Mouse (Mus musculus) layer of hippocampus, adult 11-12 months (tissue): ENCODE measurements around the gene Ism1.

Source experiments
- DNase-seq: peaks from one replicate; pipeline ENCODE4 v3.0.0; 2022; ENCODE audit warnings: low spot score

Gene Ism1

DNA sequence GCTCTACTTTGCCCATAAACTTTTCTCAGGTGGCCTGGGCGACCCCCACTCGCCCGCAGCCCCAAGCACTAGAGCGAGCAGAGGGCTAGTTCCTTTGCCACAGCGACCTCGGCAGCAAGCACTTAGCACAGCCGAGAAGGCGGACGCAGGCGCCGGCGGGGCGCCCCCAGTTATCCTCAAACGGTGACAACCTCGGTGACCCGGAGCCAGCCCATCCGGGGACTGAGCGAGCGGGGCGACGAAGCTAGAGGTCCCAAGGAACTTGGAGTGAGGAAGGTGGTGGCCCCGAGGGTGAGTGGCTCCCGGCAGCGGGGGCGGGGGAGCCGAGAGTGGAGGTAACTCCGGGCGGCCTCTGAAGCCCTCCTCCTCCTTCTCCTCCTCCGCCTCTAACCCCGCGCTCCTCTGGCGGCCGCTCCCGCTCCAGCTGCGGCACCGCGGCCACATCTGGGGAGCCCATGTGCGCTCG, at the start of gene Ism1:
TSS of gene Ism1 (plus strand) at position 370 of the 466 bp plus-strand sequence.
- DNase-seq = peak; percentile 15

DNA sequence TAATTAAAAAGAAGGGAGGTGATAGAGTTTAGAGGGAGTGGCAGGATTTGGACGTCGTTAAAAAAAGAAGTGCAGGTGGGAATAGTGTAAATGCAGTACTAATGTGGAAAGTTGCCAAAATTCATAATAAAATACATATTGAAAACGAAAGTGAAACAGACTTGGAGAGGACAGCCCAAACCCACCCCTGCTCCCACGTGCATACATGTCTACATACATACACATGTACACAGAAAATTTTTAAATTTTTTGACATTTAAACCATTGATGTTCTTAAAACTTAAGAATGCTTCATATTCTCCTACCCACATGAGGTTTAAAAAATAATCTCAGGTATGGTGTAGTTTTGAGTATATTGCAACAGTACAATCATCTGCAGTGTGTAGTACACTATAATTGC, 49.2 kb upstream of the Ism1 start:
- no peak for DNase-seq

DNA sequence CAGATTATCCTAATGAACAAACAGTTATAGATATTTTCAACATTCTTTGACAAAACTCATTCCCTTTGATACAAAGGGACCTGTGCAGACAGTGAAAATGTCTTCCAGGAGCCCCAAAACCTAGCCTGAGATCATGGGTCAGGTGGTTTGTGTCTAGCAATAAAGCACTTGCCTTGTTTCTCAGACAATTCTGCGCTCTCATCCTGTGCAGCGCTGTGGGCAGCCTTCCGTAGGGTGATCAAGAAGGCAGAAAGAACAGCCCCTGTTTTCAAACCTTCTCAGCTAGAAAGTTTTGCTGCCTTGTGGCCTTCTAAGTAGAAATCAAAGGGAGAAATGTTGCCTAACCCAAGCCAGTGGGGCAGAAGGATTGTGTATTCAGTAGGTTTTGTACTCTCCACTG, 48.3 kb upstream of the Ism1 start:
- no peak for DNase-seq

DNA sequence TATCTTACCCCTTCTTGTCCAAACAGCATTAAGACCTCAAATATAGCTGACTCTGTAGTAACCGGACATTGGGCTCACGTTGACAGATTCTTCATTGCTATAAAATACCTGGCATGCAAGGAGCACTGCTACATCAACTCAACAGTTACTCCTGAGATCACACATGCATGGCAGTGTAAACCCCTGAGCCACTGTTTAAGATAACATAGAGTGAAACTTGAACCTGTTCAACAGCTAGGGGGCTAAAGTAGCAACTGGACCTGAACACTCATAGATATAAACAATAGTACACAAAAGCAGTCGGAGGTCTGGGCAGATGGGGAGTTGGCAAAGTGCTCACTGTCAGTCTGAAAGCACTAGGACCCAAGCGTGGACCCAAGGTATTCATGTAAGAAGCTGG, 43.5 kb upstream of the Ism1 start:
- no peak for DNase-seq

DNA sequence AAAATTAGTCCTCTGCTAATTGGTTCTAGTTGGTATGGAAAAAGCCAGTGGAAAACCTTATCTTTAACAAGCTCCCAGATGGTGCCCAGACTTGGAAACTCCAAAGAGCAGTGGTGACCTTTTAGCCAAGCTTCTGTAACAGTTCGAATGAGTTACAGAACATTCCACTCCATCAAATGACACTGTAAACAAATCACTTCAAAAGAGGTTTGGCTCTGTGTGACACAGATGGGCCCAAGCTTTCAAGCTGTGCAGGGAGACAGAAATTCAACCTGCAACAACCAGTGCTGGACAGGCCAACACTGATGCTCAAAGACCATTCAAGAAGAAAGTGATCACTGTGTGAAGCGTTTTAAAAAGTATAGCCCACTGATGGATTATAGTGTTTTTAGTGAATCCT, 40.1 kb upstream of the Ism1 start:
- DNase-seq = no peak

DNA sequence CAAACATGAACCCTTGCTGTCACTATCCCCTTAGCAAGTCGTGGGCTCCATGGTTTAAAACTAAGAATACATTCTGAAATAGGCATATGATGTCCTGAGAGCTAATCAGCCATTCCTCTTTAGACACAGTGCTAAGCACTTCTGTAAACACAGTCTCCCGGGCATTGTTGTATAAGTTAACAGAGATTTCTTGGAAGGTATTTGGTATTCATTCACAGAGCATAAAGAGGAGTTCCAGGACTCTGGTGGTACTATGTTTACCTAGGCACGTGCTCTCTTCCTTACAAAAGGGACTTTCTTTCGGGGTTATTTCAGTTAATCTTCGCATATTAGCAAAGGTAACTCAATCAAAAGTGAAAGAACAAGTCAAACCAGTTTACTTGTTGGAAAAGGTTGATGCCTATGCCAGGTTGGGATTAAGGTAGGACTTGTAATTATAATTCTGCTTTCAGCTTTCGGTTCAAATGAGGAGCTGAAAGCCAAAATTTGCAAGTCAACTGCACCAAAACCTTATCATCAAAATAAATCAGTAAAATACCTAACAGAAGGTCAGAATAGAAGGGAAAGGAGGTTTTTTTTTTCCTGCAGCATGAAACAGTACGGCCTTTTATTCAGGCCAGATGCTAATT, 36.1 kb upstream of the Ism1 start:
- DNase-seq = no peak

DNA sequence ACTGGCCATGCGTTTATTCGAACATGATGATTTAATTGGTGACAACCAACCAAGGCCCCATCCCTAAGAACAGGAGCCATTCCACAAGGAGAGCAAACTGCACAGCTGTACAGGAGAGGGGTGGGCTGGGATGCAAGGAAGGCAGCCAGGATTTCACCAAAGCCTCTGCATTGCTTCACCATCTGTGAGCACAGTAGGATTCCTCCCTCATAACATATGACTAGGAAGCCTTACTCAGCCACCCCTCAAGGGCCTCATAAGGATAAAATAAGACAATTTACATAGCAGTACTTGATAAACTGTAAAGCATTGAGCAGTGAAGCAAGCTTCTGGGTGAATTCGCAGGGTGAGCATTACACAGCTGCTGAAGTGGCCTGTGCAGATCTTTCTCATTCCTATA, 28.5 kb upstream of the Ism1 start:
- DNase-seq = peak; percentile 44

DNA sequence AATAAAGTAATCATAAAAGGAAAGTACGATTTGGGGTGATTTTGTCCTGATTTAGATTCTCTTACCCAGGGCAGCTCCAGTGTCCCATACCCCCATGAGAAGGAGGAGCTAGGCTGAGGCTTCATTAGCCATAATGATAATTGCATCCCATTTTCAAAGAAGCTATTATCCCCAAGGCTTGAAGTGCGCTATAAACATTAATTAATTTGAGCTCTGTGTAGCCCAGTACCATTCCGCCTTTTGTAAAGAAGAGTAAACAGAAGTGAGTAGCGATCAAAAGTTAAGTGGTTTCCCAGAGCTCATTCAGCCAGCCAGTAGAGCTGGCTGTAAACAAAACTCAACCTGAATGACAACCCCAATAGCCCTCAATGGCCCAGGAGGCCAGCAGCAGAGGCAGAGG, 21.2 kb upstream of the Ism1 start:
- DNase-seq = no peak

DNA sequence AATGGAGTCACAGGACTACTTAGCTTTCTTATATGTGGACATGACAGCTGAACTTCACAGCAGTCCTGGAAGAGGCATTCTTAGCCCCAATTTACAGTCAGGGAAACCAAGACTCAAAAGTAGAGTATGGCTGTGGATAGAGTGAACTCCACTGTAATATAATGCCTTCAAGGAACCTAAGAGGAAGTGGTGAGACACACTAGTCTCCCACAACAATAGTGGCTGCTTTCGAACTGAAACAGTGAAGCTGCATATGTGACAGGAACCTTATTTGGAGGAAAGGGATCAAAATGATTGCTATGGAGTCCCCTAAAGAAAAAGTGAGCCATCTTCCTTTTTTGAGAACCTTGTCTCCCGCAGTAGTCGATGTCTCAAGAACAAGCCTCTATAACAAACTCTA, 6.1 kb upstream of the Ism1 start:
- DNase-seq = no peak

DNA sequence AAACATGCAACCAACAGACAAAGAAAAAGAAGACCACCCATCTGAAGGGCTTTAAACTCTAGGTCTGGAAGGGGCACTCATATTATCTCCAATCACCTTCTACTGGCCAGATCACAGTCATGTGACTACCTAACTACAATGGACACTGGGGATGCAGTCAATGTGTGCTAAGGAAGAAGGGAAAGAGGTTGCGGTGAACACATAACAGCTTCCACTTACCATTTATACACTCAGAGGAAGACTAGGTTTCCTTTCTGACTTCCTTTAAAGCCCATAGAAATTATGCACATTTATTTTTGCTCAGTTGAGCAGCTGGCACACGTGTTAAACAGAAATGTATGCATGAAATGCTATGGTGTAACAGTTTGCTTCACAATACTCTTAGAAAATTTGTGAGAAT, 5.6 kb upstream of the Ism1 start:
- no peak for DNase-seq

DNA sequence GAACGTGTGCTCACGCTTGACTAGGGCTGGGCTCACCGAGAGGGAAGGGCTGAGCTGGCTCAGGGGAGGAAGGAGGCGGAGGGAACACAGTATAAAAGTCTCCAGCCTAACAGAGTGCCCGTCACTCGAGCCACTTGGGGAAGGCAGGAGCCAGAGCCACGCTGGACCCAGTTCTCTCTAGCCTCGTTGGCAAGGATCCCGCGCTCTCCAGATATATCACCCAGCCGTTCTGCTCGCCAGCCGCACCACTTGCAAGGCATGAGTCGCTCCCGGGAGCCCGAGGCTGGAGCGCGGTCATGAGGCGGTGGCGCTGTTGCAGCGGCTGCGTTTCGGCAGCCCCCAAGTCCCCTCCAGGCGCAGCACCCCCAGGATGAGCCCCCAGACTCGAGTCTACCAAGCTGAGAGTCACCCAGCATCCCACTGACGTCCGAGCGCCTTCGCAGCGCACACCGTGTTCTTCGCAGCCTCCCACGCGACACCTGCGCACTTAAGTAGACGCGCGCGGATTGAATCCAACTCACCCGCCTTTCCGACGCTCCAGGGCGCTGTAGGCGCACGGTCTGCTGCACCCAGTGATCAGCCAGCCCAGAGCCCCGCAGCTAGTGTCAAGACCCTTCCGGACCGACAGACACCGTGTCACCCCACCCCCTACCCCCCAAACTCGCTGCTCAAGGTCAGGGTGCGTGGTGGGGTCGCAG, 764 bp upstream of the Ism1 start:
- peak; percentile 68 for DNase-seq

DNA sequence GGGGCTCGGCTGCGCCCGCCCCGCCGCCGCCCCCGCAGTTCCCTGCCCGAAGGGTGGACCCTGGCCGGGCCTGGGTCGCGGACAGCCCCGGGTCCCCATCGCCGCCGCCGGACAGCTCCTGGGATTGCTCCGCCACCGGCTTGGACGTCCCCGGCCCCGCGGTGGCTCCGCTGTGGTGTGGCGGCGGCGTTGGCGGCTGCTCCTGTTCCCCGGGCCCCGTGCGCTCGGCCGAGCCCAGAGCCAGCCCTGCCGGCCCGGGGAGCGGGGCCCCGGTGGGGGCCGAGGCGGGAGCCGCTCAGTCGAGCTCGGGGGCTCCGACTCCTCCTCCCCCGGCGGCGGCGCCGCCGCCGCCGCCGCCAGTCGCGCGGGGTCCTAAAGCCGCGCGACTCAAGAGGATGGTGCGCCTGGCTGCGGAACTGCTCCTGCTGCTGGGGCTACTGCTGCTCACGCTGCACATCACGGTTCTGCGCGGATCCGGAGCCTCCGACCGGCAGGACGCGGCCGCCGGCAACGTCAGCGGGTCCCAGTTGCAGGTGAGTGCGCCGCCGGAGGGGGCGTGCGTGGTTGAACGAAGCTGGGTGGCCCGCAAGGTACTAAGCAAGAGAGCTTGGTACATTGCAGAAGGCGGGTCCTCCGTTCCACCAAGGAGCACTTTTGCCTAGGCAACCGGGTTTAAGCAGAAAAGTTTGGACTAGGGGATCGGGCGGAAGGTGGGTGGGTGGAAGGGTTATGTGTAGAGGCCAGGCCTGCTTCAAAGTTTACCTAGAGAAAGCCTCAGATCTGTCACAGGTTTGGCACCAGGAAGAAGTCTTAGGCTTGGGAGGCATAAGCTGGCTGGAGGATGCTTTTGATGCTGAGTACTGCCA, 530 bp downstream of the Ism1 start:
- peak; percentile 49 for DNase-seq

DNA sequence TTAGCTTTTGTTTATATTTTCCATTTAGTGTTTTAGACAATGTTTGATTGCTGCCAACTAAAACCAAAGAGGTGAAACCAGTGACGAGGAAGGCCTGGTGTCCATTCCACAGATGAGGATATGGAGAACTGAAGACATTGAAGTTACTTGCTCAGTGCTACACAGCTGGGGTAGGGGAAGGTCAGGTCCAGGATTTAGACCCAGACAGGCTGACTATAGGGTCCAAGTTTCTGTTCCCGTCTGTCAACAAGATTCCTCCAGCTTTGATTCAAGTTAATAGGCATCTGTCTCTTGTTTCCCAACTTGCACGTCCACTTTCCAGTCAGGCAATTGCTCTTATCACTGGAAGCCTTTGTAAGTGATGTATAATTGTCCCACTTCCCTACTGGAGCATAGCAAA, 4.6 kb downstream of the Ism1 start:
- DNase-seq = no peak

DNA sequence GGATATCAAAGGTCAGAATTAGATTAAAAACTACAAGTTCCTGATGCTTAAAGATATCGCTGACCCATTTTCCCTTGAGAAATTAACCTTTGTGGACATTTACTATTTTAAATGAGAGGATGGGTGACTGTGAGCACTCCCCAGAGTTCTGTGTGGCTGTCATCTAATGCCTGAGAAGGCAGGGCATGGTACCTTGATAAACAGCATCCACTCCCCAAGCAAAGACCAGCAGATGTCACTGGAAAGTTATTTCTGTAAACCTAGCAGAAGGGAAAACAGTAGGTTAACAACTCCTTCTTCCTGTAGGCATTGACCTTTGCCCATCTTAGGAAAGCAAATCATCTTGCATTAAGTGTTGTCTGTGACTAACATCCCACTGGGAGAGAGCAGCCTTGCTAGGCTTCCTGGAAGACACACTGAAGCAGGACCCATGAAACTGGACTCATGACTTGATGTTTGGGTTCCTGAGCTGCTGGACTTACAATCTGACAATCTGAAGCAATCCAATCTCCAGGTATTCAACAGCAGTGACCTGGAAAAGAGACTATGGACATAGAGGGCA, 11.5 kb downstream of the Ism1 start:
- DNase-seq = no peak

DNA sequence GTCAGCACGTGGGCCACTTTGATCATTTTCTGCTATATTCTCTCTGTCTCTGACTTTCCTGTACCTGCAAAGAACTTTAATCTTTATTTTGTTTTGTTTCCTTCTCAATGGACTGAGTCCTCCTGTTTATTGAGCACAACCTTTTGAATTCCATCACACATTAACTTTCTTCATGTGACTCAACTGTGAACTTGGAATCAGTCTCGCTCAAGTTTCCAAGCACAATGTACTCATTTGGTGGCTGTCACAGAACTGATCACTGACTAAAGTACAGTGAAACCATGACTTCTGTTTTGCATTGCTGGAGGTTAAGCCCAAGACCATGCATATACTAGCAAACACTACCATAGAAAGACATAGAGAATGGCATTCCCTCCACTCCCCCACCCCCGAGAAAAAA, 15.5 kb downstream of the Ism1 start:
- DNase-seq = no peak

DNA sequence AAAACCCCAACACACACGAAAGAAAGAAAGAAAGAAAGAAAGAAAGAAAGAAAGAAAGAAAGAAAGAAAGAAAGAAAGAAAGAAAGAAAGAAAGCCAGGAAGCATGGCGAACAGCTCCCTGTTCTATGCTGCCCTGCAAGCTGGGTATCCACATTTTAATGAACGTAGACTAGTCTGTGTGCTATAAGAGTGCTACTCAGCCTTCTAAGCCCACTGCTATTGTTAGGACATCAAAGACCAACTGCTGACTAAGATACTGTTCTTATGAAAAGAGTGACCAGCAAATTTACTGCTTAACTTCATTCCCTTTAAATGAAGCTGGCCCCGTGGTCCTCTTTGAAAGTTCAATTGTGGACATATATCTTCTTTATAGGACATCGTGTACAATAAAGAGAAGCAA, 16.7 kb downstream of the Ism1 start:
- DNase-seq = no peak

DNA sequence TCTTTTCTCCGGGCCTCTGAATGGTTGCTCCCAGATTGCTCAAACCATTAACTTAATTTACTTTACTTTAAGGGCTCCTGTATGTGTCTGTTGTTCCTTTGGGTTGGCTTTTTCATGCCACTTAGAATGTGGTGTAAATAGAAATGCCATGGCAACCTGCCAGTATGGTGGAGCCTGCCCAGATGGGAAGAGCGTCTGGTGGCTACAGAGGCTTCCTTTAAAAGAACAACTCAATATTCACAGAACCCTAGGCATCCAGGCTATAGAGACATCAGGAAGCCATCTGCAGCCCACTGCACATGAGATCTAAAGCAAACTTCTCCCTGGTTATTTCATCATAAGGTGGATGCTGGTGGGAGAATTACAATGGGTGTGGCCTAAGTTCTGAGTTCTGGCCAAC, 18.6 kb downstream of the Ism1 start:
- peak; percentile 58 for DNase-seq

DNA sequence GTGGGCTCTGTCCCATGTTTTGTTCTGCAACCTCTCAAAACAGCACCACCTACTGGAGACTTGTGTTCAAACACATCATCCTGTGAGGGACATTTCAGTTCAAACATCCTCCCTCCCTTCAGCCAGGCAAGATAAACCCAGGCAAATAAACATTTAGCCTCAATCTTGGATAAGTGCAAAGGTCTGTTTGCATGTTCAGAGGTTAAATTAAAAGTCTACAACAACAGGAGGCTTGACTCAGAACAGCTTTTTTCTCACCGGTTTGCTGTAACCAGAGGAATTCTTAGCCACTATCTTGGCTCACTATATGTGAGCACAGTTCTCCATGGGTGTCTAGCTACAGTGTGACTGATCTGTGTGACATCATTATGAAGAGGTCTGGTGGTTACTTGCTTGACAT, 22.6 kb downstream of the Ism1 start:
- DNase-seq = no peak

DNA sequence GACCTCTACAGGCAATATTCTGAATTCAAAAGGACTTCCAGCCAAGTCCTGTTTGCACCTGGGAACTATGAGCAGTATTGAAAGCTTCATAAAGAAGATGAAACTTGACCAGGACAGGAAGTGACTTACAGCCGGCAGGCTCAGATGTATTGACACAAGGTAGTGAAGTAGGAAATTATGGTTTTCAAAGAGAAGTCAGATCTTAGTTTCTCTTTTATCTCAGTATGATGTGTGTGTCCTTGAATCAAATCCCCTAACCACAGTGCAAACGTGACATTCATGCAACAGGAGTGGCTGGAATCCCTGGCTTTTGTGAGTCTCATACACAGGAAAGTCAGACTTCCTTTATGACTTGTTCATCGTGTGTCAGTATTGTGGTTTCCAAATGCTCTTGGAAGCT, 27.0 kb downstream of the Ism1 start:
- DNase-seq = no peak

DNA sequence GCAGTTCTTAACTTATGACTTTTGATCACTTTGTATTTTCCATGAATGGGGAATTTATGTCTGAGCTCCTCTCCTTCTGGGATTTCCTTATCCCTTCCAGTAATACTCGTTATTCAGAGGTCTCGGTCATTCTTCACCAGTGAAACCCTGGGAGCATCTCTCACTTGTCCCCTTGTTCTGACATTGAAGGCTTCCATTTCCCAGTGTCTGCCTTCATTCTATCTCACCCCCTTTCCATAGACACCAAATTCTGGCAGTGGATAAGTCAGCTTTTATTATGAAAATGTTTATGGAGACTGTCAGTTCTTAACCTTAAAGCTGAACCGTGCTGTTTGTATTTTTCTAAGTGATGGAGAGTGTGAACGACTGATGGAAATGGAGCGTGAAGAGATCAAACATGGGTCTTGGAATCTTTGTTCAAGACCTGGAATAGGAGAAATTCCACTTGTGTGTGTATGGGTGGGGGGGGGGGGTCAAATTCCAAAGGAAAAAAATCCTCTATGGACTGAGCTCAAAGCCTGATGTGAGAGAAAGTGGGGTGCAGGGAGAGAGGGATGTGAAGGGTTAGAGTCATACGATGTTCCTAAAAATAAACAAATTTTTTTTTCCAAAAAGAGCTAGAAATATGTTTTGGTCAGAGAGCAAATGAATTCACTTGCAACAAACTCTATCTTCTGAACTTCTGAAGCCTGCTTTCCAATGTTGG, 30.4 kb downstream of the Ism1 start:
- DNase-seq = no peak

DNA sequence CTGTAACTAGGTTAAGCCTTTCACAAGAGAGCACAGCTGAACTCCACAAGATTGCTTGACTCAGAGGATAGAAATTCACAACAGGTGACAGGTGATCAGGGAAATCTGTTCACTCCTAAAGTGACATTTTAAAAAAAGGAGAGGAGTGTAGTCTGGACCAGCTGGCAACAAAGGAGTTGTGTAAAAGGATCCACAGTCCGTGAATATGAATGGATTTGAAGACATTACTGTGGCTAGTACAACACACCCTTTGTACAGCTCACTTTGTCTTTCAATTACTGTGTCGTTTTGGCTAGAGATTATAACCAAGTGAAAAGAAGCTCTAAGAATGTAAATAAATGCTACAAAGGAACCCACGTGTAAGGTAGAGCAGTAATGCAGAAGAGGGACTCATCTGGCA, 33.7 kb downstream of the Ism1 start:
- no peak for DNase-seq

DNA sequence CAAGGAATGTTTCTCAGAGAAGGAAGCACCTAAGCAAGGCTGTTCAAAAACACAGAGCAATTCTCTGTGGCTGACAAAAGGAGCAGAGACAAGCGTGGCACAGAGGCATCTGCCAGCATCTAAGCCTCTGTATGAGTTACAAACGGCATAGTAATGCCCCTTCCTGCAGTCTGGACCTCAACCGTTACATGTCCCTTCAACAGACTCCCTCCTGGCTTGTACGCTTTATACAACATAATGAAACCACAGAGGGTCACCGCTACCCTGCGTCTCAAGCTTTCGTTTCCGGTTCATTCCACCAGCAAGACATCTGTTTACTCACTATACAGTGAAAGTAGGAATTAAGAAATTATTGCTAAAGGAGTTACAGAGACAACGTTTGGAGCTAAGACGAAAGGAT, 34.1 kb downstream of the Ism1 start:
- DNase-seq = no peak
